Mouse (Mus musculus) left cerebral cortex, postnatal 10 days (tissue): ENCODE measurements around the gene Jpt1. TPM values are rescaled to one million over a fixed set of nuclear protein-coding genes. Genes with fewer than 3 reads are reported as not detected.
"Not testable (repeated sequence)": the region's sequence is repeated elsewhere in the genome, so short reads cannot be mapped to it uniquely, and the experiment has no call there.

Experiments
- DNase-seq, 2 experiments: peaks; one replicate each; pipeline ENCODE4 v3.0.0; 2021 to 2022; ENCODE audit warnings: low spot score in 2 of 2, mixed read lengths in 1 of 2; ENCODE audit errors: extremely low spot score in 1 of 2
- intact Hi-C: fragments of 180-260 bp; cut with DNase I; formaldehyde crosslinking; loops from one replicate; pipeline ENCODE4 v1.15.1; 2025
- total RNA-seq, 2 experiments: library from RNA; stranded (reverse); gene quantifications; 2 replicates each; pipeline ENCODE4 v1.2.3; 2021

Jpt1 gene
- 100 to 1,000 TPM; 312 to 341 TPM for total RNA-seq

DNA sequence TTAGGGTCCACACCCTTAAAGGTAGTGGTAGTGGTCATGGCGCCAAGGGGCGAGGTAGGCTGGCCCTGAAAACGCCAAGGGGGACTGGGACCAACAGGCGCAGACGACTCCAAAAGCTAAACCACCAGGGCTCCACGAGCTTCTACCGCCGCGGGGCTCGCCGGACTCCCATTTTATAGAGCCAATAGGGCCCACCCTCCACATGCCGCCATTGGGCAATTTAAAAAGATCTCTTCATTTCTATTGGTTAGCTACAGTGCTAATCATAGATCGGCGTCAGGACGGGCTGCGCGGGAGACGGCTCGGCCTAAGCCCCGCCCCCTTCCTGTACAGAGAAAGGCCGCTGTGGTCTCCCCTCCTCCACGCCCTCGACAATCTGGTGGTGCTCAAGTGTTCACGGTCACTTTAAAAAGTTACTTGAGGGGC is at the start of gene Jpt1:
Gene Jpt1 (minus strand): TSS at position 150 of the 426 bp plus-strand sequence.
- DNase-seq, result peak; percentile 97
- intact Hi-C loops, result no loop called here

DNA sequence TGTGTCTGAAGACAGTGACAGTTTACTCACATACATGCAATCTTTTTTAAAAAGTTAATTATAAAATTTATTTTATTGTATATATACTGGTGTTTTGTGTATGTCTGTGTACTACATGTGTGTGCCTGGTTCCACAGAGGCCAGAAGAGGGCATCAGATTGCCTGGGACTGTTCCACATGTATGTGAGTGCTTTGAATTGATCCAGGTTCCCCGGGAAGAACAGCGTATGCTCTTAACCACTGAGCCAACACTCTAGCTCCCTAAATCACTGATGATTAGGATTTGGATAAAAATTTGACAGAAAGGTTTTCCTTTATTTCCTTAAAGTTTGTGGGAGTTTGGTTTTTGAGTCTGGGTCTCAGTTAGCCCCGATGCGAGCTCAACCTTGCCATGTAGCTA is 49.2 kb upstream of the Jpt1 start:
- intact Hi-C loops, result no loop called here
- DNase-seq, result no peak

DNA sequence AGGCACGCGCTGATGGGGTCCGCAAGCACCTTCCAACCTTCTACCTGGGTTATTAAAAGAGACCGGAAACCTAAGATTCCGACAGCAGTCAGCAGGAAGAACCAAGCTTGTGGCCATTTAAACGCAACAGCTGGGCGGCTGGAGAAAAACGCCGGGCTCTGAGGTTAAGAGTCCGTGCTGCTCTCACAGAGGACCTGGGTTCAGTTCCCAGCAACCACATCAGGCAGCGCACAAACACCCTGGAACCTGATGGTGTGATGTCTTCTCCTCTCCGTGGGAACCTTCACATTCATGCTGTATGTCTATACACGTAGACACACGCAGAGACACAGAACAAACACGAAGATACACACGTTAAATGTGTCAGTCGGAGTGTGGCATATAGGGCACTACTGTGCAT is 41.5 kb upstream of the Jpt1 start:
- intact Hi-C loops, result no loop called here
- DNase-seq, result no peak

DNA sequence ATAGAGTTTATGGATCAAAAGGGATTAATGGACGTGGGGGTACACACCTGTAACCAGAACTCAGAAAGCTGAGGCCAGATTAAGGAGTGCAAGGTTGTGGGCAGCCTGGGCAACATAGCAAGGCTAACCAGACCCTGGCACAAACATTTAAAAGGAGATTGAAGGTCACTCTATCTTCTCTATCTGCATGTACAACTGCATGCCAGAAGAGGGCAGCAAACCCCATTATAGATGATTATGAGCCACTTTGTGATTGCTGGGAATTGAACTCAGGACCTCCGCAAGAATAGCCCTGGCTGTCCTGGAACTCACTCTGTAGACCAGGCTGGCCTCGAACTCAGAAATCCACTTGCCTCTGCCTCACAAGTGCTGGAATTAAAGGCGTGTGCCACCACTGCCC is 38.6 kb upstream of the Jpt1 start:
- intact Hi-C loops, result no loop called here

DNA sequence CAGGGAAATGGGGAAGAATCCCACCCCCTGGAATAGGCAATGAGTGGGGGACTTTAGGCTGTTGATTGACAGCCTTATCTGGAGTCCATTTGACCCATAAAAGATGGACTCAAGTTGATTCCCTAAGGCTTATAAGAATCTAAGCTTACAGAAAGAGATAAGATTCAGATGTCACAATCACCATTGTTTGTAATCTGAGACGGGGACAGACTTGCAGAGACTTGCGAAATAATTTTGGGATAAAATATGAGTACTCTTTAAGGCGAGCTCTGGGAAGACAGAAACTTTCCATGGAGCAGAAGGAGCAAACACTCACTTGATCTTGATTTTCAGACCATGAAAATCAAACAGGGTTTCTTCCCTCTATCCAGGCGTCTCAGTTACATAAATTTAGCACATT is 29.4 kb upstream of the Jpt1 start:
- intact Hi-C loops, result no loop called here
- no peak for DNase-seq

More for the DNA sequence above, 38.6 kb upstream of the Jpt1 start:
- no peak for DNase-seq

DNA sequence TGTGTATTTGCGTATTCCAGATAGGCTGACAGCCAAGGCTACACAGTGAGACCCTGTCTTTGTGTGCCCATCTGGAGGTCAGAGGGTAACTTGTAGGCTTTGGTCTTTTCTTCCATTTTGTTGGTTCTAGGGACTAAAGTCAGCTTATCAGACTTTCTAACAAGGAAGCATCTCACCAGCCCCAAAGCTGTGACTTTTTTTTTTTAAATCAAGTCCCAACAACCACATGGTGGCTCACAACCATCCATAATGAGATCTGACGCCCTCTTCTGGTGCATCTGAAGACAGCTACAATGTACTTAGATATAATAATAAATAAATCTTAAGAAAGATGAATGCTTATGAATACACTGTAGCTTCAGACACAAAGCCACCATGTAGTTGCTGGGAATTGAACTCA is 23.9 kb upstream of the Jpt1 start:
- DNase-seq, result no peak
- intact Hi-C loops, result no loop called here

DNA sequence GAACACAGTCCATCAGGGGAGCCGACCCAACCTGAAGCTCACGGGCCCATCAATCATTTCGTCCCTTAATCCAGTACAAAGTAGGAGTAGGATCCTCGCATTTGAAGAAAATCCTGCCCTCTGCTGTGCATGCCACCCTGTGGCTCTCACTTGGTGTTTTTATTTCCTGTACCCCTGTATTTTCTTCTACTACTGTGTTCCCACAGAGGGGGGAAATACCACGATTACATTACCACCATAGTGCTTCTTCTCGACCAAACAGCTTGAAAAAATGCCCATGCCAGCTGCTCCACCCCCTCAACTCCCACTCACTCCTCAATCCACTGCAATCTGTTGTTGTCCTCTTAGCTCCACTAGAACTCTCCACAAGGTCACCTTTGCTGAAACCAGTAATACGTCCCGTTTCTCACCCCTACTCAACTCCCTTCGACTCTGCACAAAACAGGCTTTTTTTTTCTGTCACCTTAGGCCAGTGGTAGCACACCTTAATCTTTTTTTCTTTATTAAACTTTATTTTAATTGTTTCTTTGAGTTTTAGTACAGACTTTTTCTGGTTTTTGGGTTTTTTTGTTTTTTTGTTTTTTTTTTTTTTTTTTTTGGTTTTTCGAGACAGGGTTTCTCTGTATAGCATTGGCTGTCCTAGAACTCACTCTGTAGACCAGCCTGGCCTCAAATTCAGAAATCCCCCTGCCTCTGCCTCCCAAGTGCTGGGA is 22.8 kb upstream of the Jpt1 start:
- intact Hi-C loops, result no loop called here
- DNase-seq, result no peak

DNA sequence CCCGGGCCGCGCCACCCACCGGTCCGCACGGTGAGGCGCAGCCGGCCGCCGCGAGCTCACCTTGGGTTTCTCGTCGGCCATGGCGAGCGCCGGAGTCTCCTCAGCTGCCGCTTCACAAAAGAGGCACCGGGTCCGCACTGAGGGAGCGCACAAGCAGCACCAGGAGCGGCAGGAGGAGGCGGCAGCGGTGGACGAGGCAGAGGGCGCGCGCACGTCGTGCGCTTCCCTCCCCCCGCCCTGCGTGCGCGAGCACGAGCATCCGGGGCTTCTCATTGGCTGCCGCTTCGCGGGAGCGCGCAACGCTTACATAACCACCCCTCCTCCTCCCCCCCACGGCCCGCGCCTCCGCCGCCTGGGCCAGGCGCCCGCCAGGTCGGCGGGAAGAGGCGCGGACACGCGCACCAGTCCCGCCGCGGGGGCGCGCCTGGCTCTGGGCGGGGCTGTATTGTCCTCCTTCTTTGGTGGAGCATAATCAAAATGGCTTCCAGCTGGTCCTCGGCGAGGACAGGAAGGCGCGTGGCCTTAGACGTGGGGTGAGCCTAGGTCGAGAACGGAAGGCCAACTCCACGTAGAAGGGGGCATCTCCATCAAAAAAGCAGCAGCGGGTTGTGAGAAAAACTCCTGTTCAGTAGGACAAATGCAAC is 22.0 kb upstream of the Jpt1 start, which contains the start of gene Sumo2:
Gene Sumo2 (minus strand): TSS at position 239 of the 644 bp plus-strand sequence.
- DNase-seq, result peak; percentile 95 to 99
- intact Hi-C loops, result no loop called here

DNA sequence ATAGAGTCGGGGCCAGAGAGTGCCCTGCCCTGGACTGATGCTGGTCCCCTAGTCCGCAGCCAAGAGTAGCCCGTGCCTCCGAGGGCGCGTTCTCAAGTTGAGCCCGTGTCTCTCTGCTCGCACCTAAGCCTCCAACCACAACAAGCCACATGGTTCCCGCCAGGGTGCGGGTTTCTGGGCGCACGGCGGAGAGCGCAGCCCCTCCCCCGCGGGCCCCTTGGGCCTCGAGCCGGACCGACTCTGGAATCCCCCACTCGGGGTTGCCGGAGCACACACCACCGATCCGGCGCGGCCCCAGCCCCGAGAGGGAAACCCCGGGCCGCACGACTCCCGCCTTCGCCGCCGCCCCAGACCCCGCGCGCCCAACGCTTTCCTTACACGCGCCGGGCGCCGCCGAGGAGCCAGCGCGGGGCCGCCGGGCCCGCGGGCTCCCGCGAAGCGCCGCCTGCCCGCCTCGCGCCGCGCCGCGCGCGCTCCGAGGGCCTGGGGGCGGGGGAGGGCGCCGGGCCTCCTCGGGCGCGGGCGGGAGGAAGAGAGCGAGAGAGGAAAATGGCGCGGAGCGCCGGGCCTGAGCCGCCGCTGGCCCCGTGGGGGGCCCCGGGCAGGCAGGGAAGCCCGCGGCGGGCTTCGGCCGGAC is 21.3 kb upstream of the Jpt1 start:
- intact Hi-C loops, result no loop called here

DNA sequence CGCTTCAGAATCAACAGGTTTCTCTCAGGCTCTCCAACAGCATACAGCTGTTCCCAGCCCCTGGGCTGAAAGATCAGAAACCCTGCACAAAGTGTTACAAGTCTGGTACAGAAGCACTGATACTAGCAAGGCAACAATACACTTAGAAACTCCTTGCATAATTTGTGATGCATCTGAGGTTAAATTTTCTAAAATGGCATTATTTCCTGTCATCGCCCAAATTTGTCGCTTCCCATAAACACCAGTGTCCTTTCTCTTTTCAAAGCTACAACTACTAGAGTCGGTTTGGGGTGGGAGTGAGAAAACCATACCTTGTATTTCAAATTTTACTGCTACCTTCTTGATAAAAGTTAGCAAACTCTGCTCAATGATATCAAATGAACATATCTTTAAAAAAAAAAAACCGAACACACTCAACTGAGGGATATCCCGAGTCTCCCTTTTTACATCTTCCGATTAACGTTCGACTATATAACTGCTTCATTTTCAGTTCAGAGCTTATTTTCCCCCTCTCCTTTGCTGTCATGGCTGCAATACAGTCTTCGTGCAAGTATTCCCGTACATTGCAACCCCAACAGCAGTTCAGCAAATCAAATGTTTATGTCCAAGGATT is 20.7 kb upstream of the Jpt1 start:
- intact Hi-C loops, result no loop called here
- no peak for DNase-seq

More for the DNA sequence above, 21.3 kb upstream of the Jpt1 start:
- DNase-seq, result peak in 1 of 2 experiments; percentile 87

DNA sequence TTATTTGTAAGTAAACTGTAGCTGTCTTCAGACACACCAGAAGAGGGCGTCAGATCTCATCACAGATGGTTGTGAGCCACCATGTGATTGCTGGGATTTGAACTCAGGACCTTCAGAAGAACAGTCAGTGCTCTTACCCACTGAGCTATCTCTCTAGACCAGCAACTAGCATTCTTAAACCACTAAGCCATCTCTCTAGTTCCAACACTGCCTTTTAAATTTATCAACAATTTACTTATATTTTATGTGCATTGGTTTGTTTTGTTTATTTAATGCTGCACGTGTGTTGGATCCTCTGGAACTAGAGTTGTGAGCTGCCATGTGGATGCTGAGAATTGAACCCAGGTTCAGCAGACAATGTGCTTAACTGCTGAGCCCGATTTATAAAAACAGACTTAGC is 12.3 kb upstream of the Jpt1 start:
- intact Hi-C loops, result not testable (repeated sequence)

DNA sequence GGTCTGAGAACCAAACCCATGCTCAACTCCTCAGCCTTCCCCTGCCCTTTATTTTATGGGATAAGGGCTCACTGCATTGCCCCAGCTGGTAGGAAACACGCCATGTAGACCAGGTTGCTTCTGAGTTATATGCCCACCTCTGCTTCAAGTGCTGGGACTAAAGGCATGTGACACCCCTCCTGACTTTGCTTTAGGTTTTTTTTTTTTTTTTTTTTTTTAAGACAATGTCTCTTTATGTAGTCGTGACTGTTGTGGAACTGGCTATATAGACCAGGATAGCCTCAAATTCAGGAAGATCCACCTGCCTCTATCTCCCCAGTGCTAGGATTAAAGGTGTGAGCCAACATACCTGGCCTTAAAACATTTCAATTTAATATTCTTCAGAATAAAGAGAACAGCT is 8.5 kb upstream of the Jpt1 start:
- intact Hi-C loops, result no loop called here
- no peak for DNase-seq

More for the DNA sequence above, 12.3 kb upstream of the Jpt1 start:
- not testable (repeated sequence) for DNase-seq

DNA sequence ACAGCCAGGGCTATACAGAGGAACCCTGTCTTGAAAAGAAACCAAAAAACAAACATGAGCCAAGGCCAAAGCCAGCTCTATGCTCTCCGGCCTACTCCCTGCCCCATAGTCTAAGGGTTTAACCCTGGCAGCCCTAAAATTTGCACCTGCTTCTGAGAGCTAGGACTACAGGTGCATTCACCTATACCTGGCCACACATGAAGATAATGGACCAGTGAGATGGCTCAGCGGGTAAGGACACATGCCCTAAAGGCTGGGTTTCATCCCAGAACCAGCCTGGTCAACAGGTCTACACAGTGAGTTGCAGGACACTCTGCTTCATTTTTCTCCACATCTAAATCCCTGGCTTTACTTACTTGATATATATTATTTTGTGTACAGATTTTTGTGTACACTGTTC is 8.1 kb upstream of the Jpt1 start:
- no peak for DNase-seq
- intact Hi-C loops, result no loop called here

DNA sequence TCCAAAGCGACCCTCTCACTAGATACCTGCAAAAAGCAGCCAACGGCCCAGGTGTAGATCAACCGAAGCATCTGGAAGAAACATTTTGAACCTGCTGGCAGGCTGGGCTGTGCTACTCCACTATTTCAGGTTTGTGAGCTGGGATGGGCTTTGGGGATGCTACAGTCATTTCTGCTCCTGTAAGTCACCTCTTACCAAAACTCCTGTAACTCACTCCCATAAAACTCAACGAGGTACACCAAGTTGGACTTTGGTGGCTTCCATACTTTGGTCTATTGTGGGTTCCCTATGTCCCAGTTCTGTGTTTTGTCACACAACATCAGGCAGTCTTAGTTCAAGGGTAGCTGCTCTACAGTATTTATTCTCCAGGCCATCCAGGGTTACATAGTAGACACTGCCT is 6.9 kb upstream of the Jpt1 start:
- DNase-seq, result no peak
- intact Hi-C loops, result no loop called here

DNA sequence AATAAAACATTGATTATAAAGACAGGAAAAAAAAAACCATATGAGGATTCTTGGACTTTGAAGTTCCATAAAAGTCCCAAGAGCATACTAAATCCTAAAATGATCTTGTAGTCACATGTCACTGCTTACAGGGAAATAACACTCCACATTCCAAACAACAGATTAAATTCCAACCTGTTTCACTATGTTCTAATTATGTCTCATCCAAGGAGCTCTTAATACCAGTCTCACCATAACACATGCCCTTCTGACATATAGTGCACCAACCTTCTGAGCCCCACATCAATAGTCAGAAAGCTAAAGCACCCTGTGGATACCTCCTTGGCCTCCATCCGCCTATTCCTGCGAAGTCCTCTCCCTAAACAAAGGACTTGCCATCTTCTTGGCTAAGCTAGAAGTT is 6.0 kb upstream of the Jpt1 start:
- intact Hi-C loops, result no loop called here
- DNase-seq, result no peak

DNA sequence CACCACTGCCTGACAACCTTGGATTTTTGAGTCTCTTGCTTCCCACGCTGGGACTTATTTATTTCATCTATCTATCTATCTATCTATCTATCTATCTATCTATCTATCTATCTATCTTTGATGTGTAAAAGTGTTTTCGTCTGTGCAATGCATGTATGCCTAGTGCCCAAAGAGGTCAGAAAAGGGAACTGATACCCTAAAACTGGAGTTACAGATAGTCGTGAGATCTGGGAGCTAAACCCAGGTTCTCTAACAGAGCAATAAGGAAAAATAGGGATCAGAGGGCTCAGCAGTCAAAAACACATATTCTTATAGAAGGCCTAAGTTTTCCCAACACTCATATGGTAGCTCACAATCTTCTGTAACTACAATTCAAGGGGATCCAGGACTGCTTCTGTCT is 5.4 kb upstream of the Jpt1 start:
- no peak for DNase-seq
- intact Hi-C loops, result no loop called here

DNA sequence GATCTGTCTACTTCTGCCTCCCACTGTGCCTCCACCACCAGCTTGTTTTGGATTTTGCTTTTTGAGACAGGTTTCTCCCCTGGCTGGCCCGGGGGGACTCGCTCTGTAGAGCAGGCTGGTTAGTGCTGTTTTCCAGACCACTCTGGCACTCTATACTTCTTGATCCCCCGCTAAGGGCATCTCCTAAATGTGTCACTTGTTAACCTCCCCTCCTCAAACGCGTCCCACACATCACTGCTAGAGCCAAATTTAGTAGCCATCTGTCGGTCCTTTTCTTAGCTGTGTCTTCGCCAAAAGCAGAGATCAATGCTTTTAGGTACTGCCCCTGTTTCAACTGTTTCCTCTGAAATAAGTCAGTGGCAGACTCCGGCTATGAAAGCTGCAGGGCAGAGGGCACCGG is 4.5 kb upstream of the Jpt1 start:
- DNase-seq, result no peak
- intact Hi-C loops, result no loop called here

DNA sequence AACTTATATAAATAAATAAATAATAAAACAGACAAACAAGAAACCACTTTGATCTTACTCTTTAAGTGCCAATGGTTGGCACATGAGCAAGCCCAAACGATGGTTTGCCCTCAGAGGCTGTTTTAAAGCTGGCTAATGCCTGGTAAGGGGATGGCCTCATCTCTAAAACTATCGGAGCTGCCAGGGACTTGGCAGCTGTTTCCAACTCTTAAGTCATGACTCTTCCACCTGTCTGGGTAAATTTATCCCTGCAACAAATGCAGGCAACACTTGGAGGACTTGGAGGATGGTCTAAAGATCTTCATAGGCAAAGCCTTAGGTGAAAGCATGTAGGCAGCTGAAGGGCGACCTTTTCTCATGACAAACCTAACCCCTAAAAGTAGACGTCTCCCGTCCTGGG is 2.8 kb upstream of the Jpt1 start:
- intact Hi-C loops, result no loop called here
- no peak for DNase-seq

DNA sequence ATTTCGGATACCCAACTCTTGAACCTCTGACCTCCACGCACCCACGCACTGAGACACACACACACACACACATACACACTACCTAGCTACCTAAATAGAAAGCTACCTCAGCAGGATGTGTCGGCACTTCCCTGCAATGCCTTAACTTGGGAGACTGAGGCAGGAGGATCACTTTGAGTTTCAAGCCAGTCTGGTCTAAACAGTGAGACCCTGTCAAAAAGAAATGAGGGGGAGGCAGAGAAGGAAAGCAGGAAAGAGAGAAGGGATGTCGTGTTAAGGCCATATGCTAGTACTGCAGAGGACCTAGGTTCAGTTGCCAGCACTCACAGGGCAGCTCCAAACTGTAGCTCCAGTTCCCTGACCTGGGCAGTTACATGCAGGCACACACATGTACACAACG is 834 bp upstream of the Jpt1 start:
- no peak for DNase-seq
- intact Hi-C loops, result no loop called here
